Mouse (Mus musculus): ENCODE data around the gene Clec2g.

DNA sequence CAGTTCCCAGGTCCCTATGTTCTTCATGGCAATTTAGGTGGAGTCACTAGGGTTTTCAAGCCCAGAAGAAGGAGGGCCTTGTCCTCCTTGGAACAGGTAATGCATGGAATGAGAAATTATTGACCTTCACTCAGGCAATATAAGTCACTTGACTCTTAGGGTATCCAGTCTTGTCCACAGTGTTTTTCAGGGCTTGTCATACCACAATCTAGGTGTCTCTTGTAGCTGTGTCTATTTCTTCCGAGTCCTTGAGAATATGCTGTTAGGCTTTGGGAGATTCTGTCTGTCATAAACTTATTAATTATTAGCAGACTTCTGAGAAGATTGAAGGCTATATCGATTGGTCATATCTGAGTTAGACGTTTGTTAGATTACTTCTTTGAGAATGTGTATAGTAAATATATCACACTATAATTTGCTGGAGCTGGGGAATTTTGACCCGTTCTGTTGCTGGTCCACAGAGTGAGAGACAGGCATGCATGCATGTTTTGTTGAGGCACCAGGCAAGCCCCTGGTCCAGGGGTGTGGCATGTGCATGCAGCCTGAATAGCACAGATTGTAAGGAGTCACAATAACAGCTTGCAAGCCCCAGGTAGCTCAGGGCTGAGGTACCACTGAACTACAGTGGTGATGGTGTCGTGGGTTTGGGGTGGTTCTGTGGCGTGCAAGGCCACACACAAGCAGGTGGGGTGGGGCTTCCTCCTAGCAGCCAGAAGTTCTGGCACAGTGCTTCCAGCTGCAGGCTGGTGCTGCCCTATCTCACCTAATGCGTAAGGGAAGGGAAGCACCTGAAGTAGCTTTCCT is 61.3 kb downstream of the Clec2g start:
- no peak for TF ChIP-seq MAX (IDR thresholded peaks at IDR 0.05; ENCODE audit: low read length)
- no peak for TF ChIP-seq CTCF (IDR thresholded peaks at IDR 0.05 in 2 of 3, conservative IDR thresholded peaks at IDR 0.05 in 1 of 3; ENCODE audit: control insufficient read depth in 1 of 3, insufficient read depth in 1 of 3, low read depth in 2 of 3, low read length in 3 of 3, poor library complexity in 1 of 3, severe bottlenecking in 1 of 3)

Measured in MEL (cell line).